Mouse (Mus musculus) heart, postnatal 0 days (tissue): ENCODE measurements around the gene Gm45711. TPM values are rescaled to one million over a fixed set of nuclear protein-coding genes. Genes with fewer than 3 reads are reported as not detected.

Experiments used
- ATAC-seq: fragments of 200-750 bp; cut with Nextera tagmentation; 2 replicates; pipeline ENCODE4 v1.8.0; 2017; ENCODE audit warnings: low read depth, moderate number of reproducible peaks, moderate library complexity; ENCODE audit not compliant: insufficient read depth
- DNase-seq: peaks from one replicate; pipeline ENCODE4 v3.0.0-alpha.2; 2016; ENCODE audit warnings: low spot score
- H3K27ac ChIP-seq: fragments of 300-500 bp; sonication (generic); 2 replicates; pipeline ENCODE4 v1.5.1; 2014; ENCODE audit warnings: low read depth, mild to moderate bottlenecking
- H3K27me3 ChIP-seq: fragments of 300-500 bp; sonication (generic); 2 replicates; pipeline ENCODE4 v1.6.1; 2014; ENCODE audit warnings: low read length, mixed read lengths; ENCODE audit not compliant: control insufficient read depth, insufficient read depth
- H3K36me3 ChIP-seq: fragments of 300-500 bp; sonication (generic); replicated peaks from 2 replicates; pipeline ENCODE4 v1.6.1; 2014; ENCODE audit warnings: low read length, mixed read lengths; ENCODE audit not compliant: control insufficient read depth, insufficient read depth
- H3K4me1 ChIP-seq: fragments of 300-500 bp; sonication (generic); 2 replicates; pipeline ENCODE4 v1.6.1; 2014; ENCODE audit warnings: antibody characterized with exemption; ENCODE audit not compliant: control insufficient read depth, insufficient read depth
- H3K4me2 ChIP-seq: fragments of 300-500 bp; sonication (generic); 2 replicates; pipeline ENCODE4 v1.6.1; 2014; ENCODE audit warnings: low read depth, mild to moderate bottlenecking, low read length, moderate library complexity
- H3K4me3 ChIP-seq: fragments of 300-500 bp; sonication (generic); 2 replicates; pipeline ENCODE4 v1.5.1; 2014; ENCODE audit warnings: low read depth, low read length
- H3K9ac ChIP-seq: fragments of 300-500 bp; sonication (generic); replicated peaks from 2 replicates; pipeline ENCODE4 v1.6.1; 2014; ENCODE audit warnings: low read depth, low read length, mixed read lengths
- H3K9me3 ChIP-seq: fragments of 300-500 bp; sonication (generic); replicated peaks from 2 replicates; pipeline ENCODE4 v1.6.1; 2016; ENCODE audit warnings: low read length; ENCODE audit not compliant: control insufficient read depth
- CTCF ChIP-seq: IDR thresholded peaks from 2 replicates; pipeline ENCODE4 v1.5.1; 2016; ENCODE audit warnings: antibody characterized with exemption, control low read depth, low read depth
- EP300 ChIP-seq: IDR thresholded peaks from 2 replicates; pipeline ENCODE4 v1.6.1; 2016; ENCODE audit warnings: antibody characterized with exemption, low read depth
- WGBS: fragments of 180-500 bp; shearing (Covaris S2); extraction: QIAGEN DNeasy Blood & Tissue Kit; methylation state at CpG from one replicate; pipeline ENCODE4 v1.1.7; 2014; 5-methylcytosine and 5-hydroxymethylcytosine counted together
- polyA plus RNA-seq: library from polyadenylated mRNA; unstranded; fragments of >200 nt; fragmentation: Nextera tagmentation; extraction: Ambion mirVana; gene quantifications from 2 replicates; pipeline ENCODE4 v1.2.1, GENCODE M21; 2015
- total RNA-seq: library from RNA; depleted of rRNA; stranded (reverse); fragments of >200 nt; gene quantifications from 2 replicates; pipeline ENCODE4 v1.2.3, GENCODE M21; 2014; ENCODE audit warnings: low replicate concordance

The Gm45711 gene
- total and polyA plus RNA-seq, 2 experiments from 2014 or later, result not detected

DNA sequence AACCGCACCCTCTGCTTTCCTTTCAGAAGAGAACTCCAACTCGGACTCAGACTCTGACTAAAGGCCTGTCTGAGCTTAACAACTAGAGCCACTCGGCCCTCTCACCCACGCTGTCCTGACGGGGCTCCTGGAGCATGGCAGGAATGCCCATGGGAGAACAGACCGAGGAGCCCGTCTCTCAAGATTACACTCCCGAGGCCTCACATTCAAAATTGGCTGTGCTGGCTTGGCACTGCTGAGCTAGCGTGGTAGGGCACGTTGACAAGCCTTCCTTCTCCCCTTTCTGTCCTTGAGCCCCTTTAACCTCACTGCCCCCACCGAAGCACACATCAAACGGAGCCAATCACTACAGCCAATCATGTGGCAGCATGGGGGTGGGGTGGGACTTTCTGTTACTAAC, 36.8 kb upstream of the Gm45711 start:
- H3K36me3 ChIP-seq, result peaks cover 22% of the 10 kb centered on the region
- no peaks in the 10 kb centered on the region for H3K27me3 ChIP-seq
- TF ChIP-seq EP300, result no peak
- TF ChIP-seq CTCF, result no peak
- H3K4me1 ChIP-seq, result peaks cover 15% of the 10 kb centered on the region
- ATAC-seq (no peak), DNase-seq (no peak)
- H3K9ac ChIP-seq, result no peak overlapping the region
- no peak overlapping the region for H3K4me3 ChIP-seq
- H3K27ac ChIP-seq, result peak overlapping the region; percentile 34; the same call in 1 of the 2 replicates
- WGBS, result 29% methylated on average over 12 of the region's 12 CpGs
- no peaks in the 10 kb centered on the region for H3K9me3 ChIP-seq
- no peak overlapping the region for H3K4me2 ChIP-seq

GRCm38 (mm10) chr8:104344622-104345021, 34.7 kb upstream of the Gm45711 start:
- no peaks in the 10 kb centered on the region for H3K27me3 ChIP-seq
- no peak overlapping the region for H3K4me2 ChIP-seq
- DNase-seq (no peak), ATAC-seq (no peak)
- H3K36me3 ChIP-seq, result peaks cover 22% of the 10 kb centered on the region
- H3K4me3 ChIP-seq, result no peak overlapping the region
- no peaks in the 10 kb centered on the region for H3K9me3 ChIP-seq
- no peak overlapping the region for H3K27ac ChIP-seq
- no peak overlapping the region for H3K9ac ChIP-seq
- WGBS, result 87% methylated on average over 5 of the region's 5 CpGs
- TF ChIP-seq EP300 (no peak), CTCF (no peak)
- H3K4me1 ChIP-seq, result peaks cover 15% of the 10 kb centered on the region

- no peaks in the 10 kb centered on the region for H3K27me3 ChIP-seq
- no peak overlapping the region for H3K4me2 ChIP-seq
- peaks cover 22% of the 10 kb centered on the region for H3K36me3 ChIP-seq
- H3K4me3 ChIP-seq, result no peak overlapping the region
- peaks cover 8% of the 10 kb centered on the region for H3K4me1 ChIP-seq
- H3K9me3 ChIP-seq, result no peaks in the 10 kb centered on the region
- H3K9ac ChIP-seq, result no peak overlapping the region
- TF ChIP-seq EP300, result no peak
- peak; percentile 98 for TF ChIP-seq CTCF
- DNase-seq, result peak; percentile 77
- WGBS, result 9% methylated on average over 7 of the region's 7 CpGs
- peak; percentile 39; the same call in 1 of the 2 replicates for ATAC-seq
- H3K27ac ChIP-seq, result no peak overlapping the region
Measured at GRCm38 (mm10) chr8:104343957-104344356, 34.1 kb upstream of the Gm45711 start.

GRCm38 (mm10) chr8:104342426-104342825, 32.5 kb upstream of the Gm45711 start:
- Histone ChIP-seq H3K4me3 (no peak overlapping the region), H3K27me3 (no peaks in the 10 kb centered on the region), H3K9me3 (no peaks in the 10 kb centered on the region), H3K4me1 (peaks cover 6% of the 10 kb centered on the region; the same call in 1 of the 2 replicates), H3K4me2 (no peak overlapping the region), H3K9ac (no peak overlapping the region), H3K36me3 (peaks cover 16% of the 10 kb centered on the region), H3K27ac (peak overlapping the region; percentile 67; the same call in 1 of the 2 replicates)
- no peak for DNase-seq
- no peak for ATAC-seq
- no peak for TF ChIP-seq EP300
- TF ChIP-seq CTCF, result no peak
- 49% methylated on average over 5 of the region's 5 CpGs for WGBS

- WGBS, result 51% methylated on average over 6 of the region's 6 CpGs
- no peak for ATAC-seq
Measured at GRCm38 (mm10) chr8:104341678-104342077, 31.8 kb upstream of the Gm45711 start.

GRCm38 (mm10) chr8:104341106-104341561, 31.3 kb upstream of the Gm45711 start:
- Histone ChIP-seq H3K4me3 (peak overlapping the region; percentile 63), H3K4me2 (peak overlapping the region; percentile 85), H3K36me3 (peaks cover 5% of the 10 kb centered on the region), H3K9me3 (no peaks in the 10 kb centered on the region), H3K27ac (peak overlapping the region; percentile 90), H3K27me3 (no peaks in the 10 kb centered on the region), H3K9ac (peak overlapping the region; percentile 73), H3K4me1 (no peaks in the 10 kb centered on the region; the same call in 1 of the 2 replicates)
- 0 out of 2 replicates have a peak, but pooled peaks have one; percentile 1 for TF ChIP-seq CTCF
- no peak for TF ChIP-seq EP300
- peak; percentile 77 for ATAC-seq
- peak; percentile 88 for DNase-seq
- 1% methylated on average over 24 of the region's 24 CpGs for WGBS

More at GRCm38 (mm10) chr8:104341678-104342077, 31.8 kb upstream of the Gm45711 start:
- Histone ChIP-seq H3K27me3 (no peaks in the 10 kb centered on the region), H3K36me3 (peaks cover 10% of the 10 kb centered on the region), H3K9me3 (no peaks in the 10 kb centered on the region), H3K4me2 (peak overlapping the region; percentile 85), H3K9ac (no peak overlapping the region), H3K4me3 (peak overlapping the region; percentile 63), H3K27ac (peak overlapping the region; percentile 67), H3K4me1 (peaks cover 3% of the 10 kb centered on the region; the same call in 1 of the 2 replicates)
- DNase-seq, result no peak
- TF ChIP-seq EP300, result no peak
- no peak for TF ChIP-seq CTCF
